Mouse (Mus musculus) lung, adult 2 months (tissue): ENCODE results near the gene Scn8a.

Experiments used
- CTCF ChIP-seq: fragments of 200-500 bp; IDR thresholded peaks from 2 replicates; pipeline ENCODE4 v1.5.1; 2011; ENCODE audit warnings: mild to moderate bottlenecking, low read length, control low read depth; ENCODE audit not compliant: insufficient read depth
- POLR2A ChIP-seq: fragments of 200-500 bp; IDR thresholded peaks from 2 replicates; pipeline ENCODE4 v1.6.1; 2011; ENCODE audit warnings: low read depth, mild to moderate bottlenecking, control low read depth, low read length, borderline replicate concordance; ENCODE audit errors: extremely low read depth

GRCm38 (mm10) chr15:100870775-100871106, 1.1 kb downstream of the Scn8a start:
- TF ChIP-seq POLR2A (no peak), CTCF (no peak)
